ENCODE assay signal across 23 mouse cellular contexts in the genomic region with DNA sequence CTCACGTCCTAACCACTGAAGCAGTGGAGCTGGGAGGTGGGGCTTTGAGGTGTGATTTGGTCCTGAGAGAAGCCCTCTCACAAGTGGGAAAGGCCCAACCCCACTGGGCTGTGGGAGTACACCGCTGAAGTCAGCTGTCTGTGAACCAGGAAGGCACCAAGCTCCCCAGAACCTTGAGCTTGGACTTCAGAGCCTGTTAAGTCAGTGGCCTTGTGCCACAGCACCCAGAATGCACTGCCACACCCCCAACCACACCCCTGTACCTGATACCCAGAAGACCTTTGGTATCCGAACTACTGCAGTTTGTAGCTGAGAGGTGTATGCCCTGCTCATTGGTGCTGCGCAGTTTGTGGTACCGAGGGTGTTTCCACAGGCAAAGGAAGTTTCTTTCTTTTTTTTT.
DNase-seq lines count a peak whose midpoint lies in the region; ATAC-seq and TF ChIP-seq lines count a peak whose summit lies in the region.
"Had no signal": no experiment of that assay in that cellular context is flagged by ENCODE, and none has a peak within 500 bp of the region (broad histone marks: within the 10 kb centered on the region; RNA-seq: fewer than 3 reads in every experiment).

No protein-coding gene starts in this region.

- no peak overlapping the region for H3K9ac ChIP-seq in midbrain, postnatal 0 days (replicated peaks; ENCODE audit: low read length, poor library complexity, severe bottlenecking)
- H3K9ac ChIP-seq in intestine, embryonic 16.5 days (ENCODE audit: low read depth, low read length): no peak overlapping the region
- H3K9ac ChIP-seq: forebrain, embryonic 13.5 days; heart, embryonic 12.5 days; heart, embryonic 15.5 days; hindbrain, embryonic 12.5 days; hindbrain, embryonic 15.5 days had no signal

- DNase-seq in midbrain, embryonic 10.5 days (ENCODE audit: low spot score): peak; percentile 9
- DNase-seq in midbrain, postnatal 0 days (ENCODE audit: low spot score): no peak
- DNase-seq in large intestine, adult 2 months (ENCODE audit: low read depth, low spot score): peak; percentile 31
- no peak for DNase-seq in thymus, postnatal 36 days
- DNase-seq in right cerebral cortex, adult 18-20 months: no peak
- DNase-seq: adrenal gland, adult 2 months; adrenal gland, postnatal 14 days; cerebellum, adult 11 months; cerebellum, adult 8-10 months; cerebellum, postnatal 14 days; gastrocnemius, postnatal 14 days; heart, adult 18-20 months; heart, postnatal 10 days; heart, postnatal 4 days had no signal

- no peak overlapping the region for H3K4me3 ChIP-seq in midbrain, embryonic 10.5 days
- H3K4me3 ChIP-seq in midbrain, postnatal 0 days (ENCODE audit: low read depth, low read length): no peak overlapping the region
- no peak overlapping the region for H3K4me3 ChIP-seq in intestine, embryonic 16.5 days (ENCODE audit: low read length)
- H3K4me3 ChIP-seq: forebrain, embryonic 10.5 days; forebrain, embryonic 13.5 days; heart, embryonic 12.5 days; heart, embryonic 15.5 days; hindbrain, embryonic 12.5 days; hindbrain, embryonic 15.5 days had no signal

- H3K27me3 ChIP-seq in midbrain, embryonic 10.5 days (ENCODE audit: low read depth, poor library complexity, severe bottlenecking): no peaks in the 10 kb centered on the region
- no peaks in the 10 kb centered on the region for H3K27me3 ChIP-seq in midbrain, postnatal 0 days (ENCODE audit: insufficient read depth, low read length)
- no peaks in the 10 kb centered on the region for H3K27me3 ChIP-seq in intestine, embryonic 16.5 days (replicated peaks; ENCODE audit: control insufficient read depth, insufficient read depth, low read length)
- H3K27me3 ChIP-seq: forebrain, embryonic 13.5 days; heart, embryonic 12.5 days; heart, embryonic 15.5 days; hindbrain, embryonic 12.5 days; hindbrain, embryonic 15.5 days had no signal

- H3K9me3 ChIP-seq in midbrain, embryonic 10.5 days (replicated peaks): no peaks in the 10 kb centered on the region
- H3K9me3 ChIP-seq in midbrain, postnatal 0 days (ENCODE audit: low read length): no peaks in the 10 kb centered on the region
- H3K9me3 ChIP-seq in intestine, embryonic 16.5 days (ENCODE audit: control insufficient read depth, low read length): no peaks in the 10 kb centered on the region
- H3K9me3 ChIP-seq: forebrain, embryonic 10.5 days; forebrain, embryonic 13.5 days; heart, embryonic 12.5 days; heart, embryonic 15.5 days; hindbrain, embryonic 12.5 days; hindbrain, embryonic 15.5 days had no signal

- TF ChIP-seq CTCF in midbrain, postnatal 0 days (IDR thresholded peaks at IDR 0.05): no peak

- no peak overlapping the region for H3K27ac ChIP-seq in midbrain, embryonic 10.5 days (replicated peaks)
- no peak overlapping the region for H3K27ac ChIP-seq in midbrain, postnatal 0 days (ENCODE audit: low read depth, low read length)
- H3K27ac ChIP-seq in intestine, embryonic 16.5 days (ENCODE audit: low read length): no peak overlapping the region
- H3K27ac ChIP-seq: forebrain, embryonic 10.5 days; forebrain, embryonic 13.5 days; heart, embryonic 15.5 days; hindbrain, embryonic 12.5 days; hindbrain, embryonic 15.5 days had no signal

- 87% methylated on average over 5 of the region's 5 CpGs for WGBS in midbrain, embryonic 10.5 days
- WGBS in midbrain, postnatal 0 days: 86% methylated on average over 5 of the region's 5 CpGs
- 81% methylated on average over 5 of the region's 5 CpGs for WGBS in intestine, embryonic 16.5 days
- 55% methylated on average over 5 of the region's 5 CpGs for WGBS in large intestine, adult 2 months

- ATAC-seq in midbrain, postnatal 0 days (ENCODE audit: low FRiP score): no peak
- ATAC-seq in intestine, embryonic 16.5 days: peak; percentile 98
- ATAC-seq: CD4-positive, CD25-positive, alpha-beta regulatory T cell, adult 4 months; forebrain, embryonic 13.5 days; forebrain, embryonic 16.5 days had no signal

- H3K4me2 ChIP-seq in midbrain, postnatal 0 days (ENCODE audit: low read depth, low read length, poor library complexity, severe bottlenecking): no peak overlapping the region
- no peak overlapping the region for H3K4me2 ChIP-seq in intestine, embryonic 16.5 days (ENCODE audit: low read depth, low read length)
- H3K4me2 ChIP-seq: forebrain, embryonic 13.5 days; heart, embryonic 12.5 days; heart, embryonic 15.5 days; hindbrain, embryonic 12.5 days; hindbrain, embryonic 15.5 days had no signal

- H3K4me1 ChIP-seq in midbrain, embryonic 10.5 days: peaks cover 26% of the 10 kb centered on the region
- peaks cover 3% of the 10 kb centered on the region; the same call in 1 of the 2 replicates for H3K4me1 ChIP-seq in midbrain, postnatal 0 days (ENCODE audit: insufficient read depth, low read length)
- no peaks in the 10 kb centered on the region for H3K4me1 ChIP-seq in intestine, embryonic 16.5 days (ENCODE audit: control insufficient read depth, insufficient read depth, low read length)
- H3K4me1 ChIP-seq: heart, embryonic 15.5 days had no signal

- no peaks in the 10 kb centered on the region for H3K36me3 ChIP-seq in midbrain, embryonic 10.5 days
- H3K36me3 ChIP-seq in midbrain, postnatal 0 days (ENCODE audit: insufficient read depth, low read length): no peaks in the 10 kb centered on the region
- H3K36me3 ChIP-seq in intestine, embryonic 16.5 days (ENCODE audit: control insufficient read depth, insufficient read depth, low read length): no peaks in the 10 kb centered on the region
- H3K36me3 ChIP-seq: forebrain, embryonic 10.5 days; heart, embryonic 12.5 days; heart, embryonic 15.5 days; hindbrain, embryonic 12.5 days; hindbrain, embryonic 15.5 days had no signal

Comparison
In these comparisons a context has a peak if more than half of its experiments do, and no peak if none do; other contexts are left out.
1. DNase-seq: peak in midbrain, embryonic 10.5 days (single experiment) and large intestine, adult 2 months (single experiment); none in midbrain, postnatal 0 days (single experiment), thymus, postnatal 36 days (0 of 2) and right cerebral cortex, adult 18-20 months (single experiment).